Mouse (Mus musculus) brain, embryonic 14.5 days (tissue): ENCODE results near the gene Ly86.

ENCODE experiments used
- CTCF ChIP-seq: fragments of 200-500 bp; IDR thresholded peaks from 2 replicates; pipeline ENCODE4 v1.5.1; 2012; ENCODE audit warnings: inconsistent platforms, mild to moderate bottlenecking, moderate library complexity, borderline replicate concordance; ENCODE audit not compliant: insufficient read depth, insufficient read length; ENCODE audit errors: extremely low read depth
- POLR2A ChIP-seq: fragments of 200-500 bp; IDR thresholded peaks from 2 replicates; pipeline ENCODE4 v1.6.1; 2012; ENCODE audit warnings: mild to moderate bottlenecking, inconsistent platforms, borderline replicate concordance; ENCODE audit not compliant: poor library complexity, insufficient read depth, insufficient read length, severe bottlenecking; ENCODE audit errors: extremely low read depth

DNA sequence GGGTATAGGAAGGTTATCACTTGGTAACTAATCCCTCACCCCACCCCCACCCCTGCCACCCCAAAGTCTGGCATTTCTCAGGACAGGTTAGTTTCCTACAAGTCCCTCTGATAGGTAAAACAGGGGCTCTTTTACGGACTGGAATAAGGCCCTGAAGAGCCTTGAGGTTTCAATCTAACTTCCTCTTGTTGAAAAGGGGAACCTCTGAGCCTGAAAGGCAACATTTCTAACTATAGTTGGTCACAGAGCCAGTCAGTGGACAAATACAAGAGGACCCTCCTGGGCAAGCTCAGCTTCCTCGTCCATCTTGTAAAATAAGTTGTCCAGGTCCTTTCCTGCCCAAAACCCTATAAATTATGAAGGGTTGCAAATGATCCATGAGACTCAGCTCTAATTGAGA lies 11.5 kb downstream of the Ly86 start:
- TF ChIP-seq POLR2A, result no peak
- TF ChIP-seq CTCF, result no peak
